Comparison of ENCODE assay signal across 8 mouse cellular contexts in the genomic region with DNA sequence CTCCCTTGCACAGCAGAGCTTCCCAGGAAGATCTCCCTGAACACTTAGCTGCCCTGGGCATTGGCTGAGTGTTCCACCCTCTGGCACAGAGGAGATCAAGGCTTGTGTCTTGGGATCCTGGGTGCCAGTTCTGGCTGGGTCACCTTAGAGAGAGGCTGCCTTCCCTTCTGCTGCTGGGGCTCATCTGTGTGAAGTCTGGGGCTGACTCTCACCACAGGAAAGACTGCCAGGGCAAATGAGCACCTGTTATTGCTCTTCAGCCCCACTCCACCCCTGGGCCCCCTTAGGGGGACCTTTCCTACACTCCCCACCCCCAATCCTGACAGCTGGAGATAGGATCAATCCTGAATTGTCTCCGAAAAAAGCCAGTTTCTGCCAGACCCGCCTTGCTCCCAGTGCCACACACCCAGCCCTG. TPM values are rescaled to one million over a fixed set of nuclear protein-coding genes. Genes with fewer than 3 reads are reported as not detected.
DNase-seq lines count a peak whose midpoint lies in the region; ATAC-seq lines count a peak whose summit lies in the region.

No protein-coding gene starts in this region.

- peak overlapping the region; percentile 64 for H3K4me3 ChIP-seq in kidney, embryonic 15.5 days (replicated peaks)
- peak overlapping the region; percentile 74 for H3K4me3 ChIP-seq in embryonic facial prominence, embryonic 14.5 days (ENCODE audit: low read depth, low read length)
- peak overlapping the region; percentile 82; the same call in 1 of the 2 replicates for H3K4me3 ChIP-seq in intestine, embryonic 14.5 days (ENCODE audit: low read depth, low read length)
- H3K4me3 ChIP-seq in neural tube, embryonic 12.5 days = peak overlapping the region; percentile 63

- peak overlapping the region; percentile 55 for H3K9ac ChIP-seq in kidney, embryonic 15.5 days
- 0 out of 2 replicates have a peak overlapping the region, but pooled peaks have one; percentile 71 for H3K9ac ChIP-seq in embryonic facial prominence, embryonic 14.5 days (ENCODE audit: low read depth, low read length)
- no peak overlapping the region for H3K9ac ChIP-seq in intestine, embryonic 14.5 days (ENCODE audit: low read length)
- peak overlapping the region; percentile 57 for H3K9ac ChIP-seq in neural tube, embryonic 12.5 days

- H3K27me3 ChIP-seq in kidney, embryonic 15.5 days = 0 out of 2 replicates have a peak, but pooled peaks cover 6% of the 10 kb centered on the region
- no peaks in the 10 kb centered on the region for H3K27me3 ChIP-seq in embryonic facial prominence, embryonic 14.5 days (replicated peaks; ENCODE audit: control insufficient read depth, insufficient read depth, low read length)
- no peaks in the 10 kb centered on the region for H3K27me3 ChIP-seq in intestine, embryonic 14.5 days (replicated peaks; ENCODE audit: control insufficient read depth, insufficient read depth, low read length)
- H3K27me3 ChIP-seq in neural tube, embryonic 12.5 days (replicated peaks) = no peaks in the 10 kb centered on the region

- H3K4me1 ChIP-seq in kidney, embryonic 15.5 days = peaks cover 43% of the 10 kb centered on the region
- peaks cover 4% of the 10 kb centered on the region; the same call in 1 of the 2 replicates for H3K4me1 ChIP-seq in embryonic facial prominence, embryonic 14.5 days (ENCODE audit: control insufficient read depth, insufficient read depth, low read length)
- H3K4me1 ChIP-seq in intestine, embryonic 14.5 days (replicated peaks; ENCODE audit: control insufficient read depth, insufficient read depth, low read length) = peaks cover 3% of the 10 kb centered on the region; the same call in 1 of the 2 replicates
- H3K4me1 ChIP-seq in neural tube, embryonic 12.5 days = peaks cover 24% of the 10 kb centered on the region

- H3K4me2 ChIP-seq in kidney, embryonic 15.5 days = peak overlapping the region; percentile 76
- peak overlapping the region; percentile 72 for H3K4me2 ChIP-seq in embryonic facial prominence, embryonic 14.5 days (ENCODE audit: low read depth, low read length)
- H3K4me2 ChIP-seq in intestine, embryonic 14.5 days (ENCODE audit: low read length) = peak overlapping the region; percentile 76
- peak overlapping the region; percentile 76 for H3K4me2 ChIP-seq in neural tube, embryonic 12.5 days (replicated peaks)

- 0 out of 2 replicates have a peak overlapping the region, but pooled peaks have one; percentile 20 for H3K27ac ChIP-seq in kidney, embryonic 15.5 days
- no peak overlapping the region for H3K27ac ChIP-seq in embryonic facial prominence, embryonic 14.5 days (replicated peaks; ENCODE audit: low read depth, low read length)
- H3K27ac ChIP-seq in intestine, embryonic 14.5 days (ENCODE audit: low read depth) = no peak overlapping the region
- no peak overlapping the region for H3K27ac ChIP-seq in neural tube, embryonic 12.5 days

- ATAC-seq in kidney, embryonic 15.5 days (replicated peaks; ENCODE audit: low FRiP score) = no peak; the same call in 1 of the 2 replicates
- ATAC-seq in embryonic facial prominence, embryonic 14.5 days (ENCODE audit: low read depth) = no peak
- no peak for ATAC-seq in intestine, embryonic 14.5 days (replicated peaks; ENCODE audit: low FRiP score, low TSS enrichment, low read depth)
- ATAC-seq in neural tube, embryonic 12.5 days (ENCODE audit: low FRiP score, low read depth) = no peak

- DNase-seq in kidney, postnatal 14 days = no peak
- DNase-seq in embryonic facial prominence, embryonic 14.5 days (ENCODE audit: low spot score) = no peak
- no peak for DNase-seq in intestine, embryonic 14.5 days (ENCODE audit: low spot score)
- no peak for DNase-seq in embryo, embryonic 10.5 days (ENCODE audit: low spot score)
- DNase-seq in adrenal gland, postnatal 14 days = no peak
- DNase-seq in ovary, adult 18-20 months (ENCODE audit: low spot score) = no peak

- 43% methylated on average over 2 of the region's 2 CpGs for WGBS in kidney, embryonic 15.5 days
- 48% methylated on average over 2 of the region's 2 CpGs for WGBS in embryonic facial prominence, embryonic 14.5 days
- WGBS in intestine, embryonic 14.5 days = 58% methylated on average over 2 of the region's 2 CpGs
- 41% methylated on average over 2 of the region's 2 CpGs for WGBS in neural tube, embryonic 12.5 days

- H3K9me3 ChIP-seq in kidney, embryonic 15.5 days (replicated peaks) = no peaks in the 10 kb centered on the region
- no peaks in the 10 kb centered on the region for H3K9me3 ChIP-seq in embryonic facial prominence, embryonic 14.5 days (ENCODE audit: control insufficient read depth, low read length)
- H3K9me3 ChIP-seq in intestine, embryonic 14.5 days (ENCODE audit: control insufficient read depth, low read length) = no peaks in the 10 kb centered on the region
- H3K9me3 ChIP-seq in neural tube, embryonic 12.5 days = no peaks in the 10 kb centered on the region

- no peaks in the 10 kb centered on the region for H3K36me3 ChIP-seq in kidney, embryonic 15.5 days
- H3K36me3 ChIP-seq in embryonic facial prominence, embryonic 14.5 days (ENCODE audit: control insufficient read depth, insufficient read depth, low read length) = no peaks in the 10 kb centered on the region
- no peaks in the 10 kb centered on the region for H3K36me3 ChIP-seq in intestine, embryonic 14.5 days (ENCODE audit: control insufficient read depth, insufficient read depth, low read length)
- H3K36me3 ChIP-seq in neural tube, embryonic 12.5 days = no peaks in the 10 kb centered on the region

RNA-seq across cellular contexts. Expression of a gene that starts 1.0 kb away (rescaled TPM):
- 12.7 and 14.1 TPM in 2 replicates for polyA plus RNA-seq in kidney, embryonic 15.5 days (2015; fragmentation: Nextera tagmentation; extraction: Ambion mirVana)
- polyA plus RNA-seq in embryonic facial prominence, embryonic 14.5 days (2014; fragmentation: Nextera tagmentation; extraction: Ambion mirVana) = 5.0 and 6.0 TPM in 2 replicates
- 6.1 and 6.7 TPM in 2 replicates for polyA plus RNA-seq in intestine, embryonic 14.5 days (2014; fragmentation: Nextera tagmentation; extraction: Ambion mirVana)
- 13.9 and 16.0 TPM in 2 replicates for polyA plus RNA-seq in neural tube, embryonic 12.5 days (2016; fragmentation: Nextera tagmentation; extraction: Ambion mirVana)
- total RNA-seq in adrenal gland, postnatal 14 days (2021) = 6.2 and 9.8 TPM in 2 replicates

RNA-seq across cellular contexts. Expression of a gene that starts 22.2 kb away (rescaled TPM):
- 0.06 TPM in 1 of 2 replicates, not detected in the other for polyA plus RNA-seq in kidney, embryonic 15.5 days (2015; fragmentation: Nextera tagmentation; extraction: Ambion mirVana)
- 0.07 and 0.08 TPM in 2 replicates for polyA plus RNA-seq in embryonic facial prominence, embryonic 14.5 days (2014; fragmentation: Nextera tagmentation; extraction: Ambion mirVana)
- polyA plus RNA-seq in intestine, embryonic 14.5 days (2014; fragmentation: Nextera tagmentation; extraction: Ambion mirVana) = 0.12 TPM in 1 of 2 replicates, not detected in the other
- 0.08 and 0.18 TPM in 2 replicates for polyA plus RNA-seq in neural tube, embryonic 12.5 days (2016; fragmentation: Nextera tagmentation; extraction: Ambion mirVana)
- total RNA-seq in adrenal gland, postnatal 14 days (2021) = 5.6 and 8.5 TPM in 2 replicates

RNA-seq across cellular contexts. Expression of a gene that starts 31.8 kb away (rescaled TPM):
- polyA plus RNA-seq in kidney, embryonic 15.5 days (2015; fragmentation: Nextera tagmentation; extraction: Ambion mirVana) = 0.39 and 0.60 TPM in 2 replicates
- 2.7 and 4.8 TPM in 2 replicates for polyA plus RNA-seq in embryonic facial prominence, embryonic 14.5 days (2014; fragmentation: Nextera tagmentation; extraction: Ambion mirVana)
- 0.47 TPM in 1 of 2 replicates, not detected in the other for polyA plus RNA-seq in intestine, embryonic 14.5 days (2014; fragmentation: Nextera tagmentation; extraction: Ambion mirVana)
- 0.45 and 0.68 TPM in 2 replicates for polyA plus RNA-seq in neural tube, embryonic 12.5 days (2016; fragmentation: Nextera tagmentation; extraction: Ambion mirVana)
- 2.1 and 2.4 TPM in 2 replicates for total RNA-seq in adrenal gland, postnatal 14 days (2021)

RNA-seq across cellular contexts. Expression of a gene that starts 57.8 kb away (rescaled TPM):
- polyA plus RNA-seq in kidney, embryonic 15.5 days (2015; fragmentation: Nextera tagmentation; extraction: Ambion mirVana) = 14.4 and 15.4 TPM in 2 replicates
- polyA plus RNA-seq in embryonic facial prominence, embryonic 14.5 days (2014; fragmentation: Nextera tagmentation; extraction: Ambion mirVana) = 9.2 and 10.1 TPM in 2 replicates
- 16.3 and 17.2 TPM in 2 replicates for polyA plus RNA-seq in intestine, embryonic 14.5 days (2014; fragmentation: Nextera tagmentation; extraction: Ambion mirVana)
- 15.1 and 15.8 TPM in 2 replicates for polyA plus RNA-seq in neural tube, embryonic 12.5 days (2016; fragmentation: Nextera tagmentation; extraction: Ambion mirVana)
- total RNA-seq in adrenal gland, postnatal 14 days (2021) = 58.6 and 86.2 TPM in 2 replicates
